Mouse (Mus musculus) lung, postnatal 0 days (tissue): Measurements from ENCODE around the gene Gm20388.

Source experiments
- CTCF ChIP-seq: IDR thresholded peaks from 2 replicates; pipeline ENCODE4 v1.5.1; 2016; ENCODE audit warnings: antibody characterized with exemption, mild to moderate bottlenecking
- EP300 ChIP-seq: IDR thresholded peaks from 2 replicates; pipeline ENCODE4 v1.6.1; 2016; ENCODE audit warnings: antibody characterized with exemption, mild to moderate bottlenecking, control low read depth

DNA sequence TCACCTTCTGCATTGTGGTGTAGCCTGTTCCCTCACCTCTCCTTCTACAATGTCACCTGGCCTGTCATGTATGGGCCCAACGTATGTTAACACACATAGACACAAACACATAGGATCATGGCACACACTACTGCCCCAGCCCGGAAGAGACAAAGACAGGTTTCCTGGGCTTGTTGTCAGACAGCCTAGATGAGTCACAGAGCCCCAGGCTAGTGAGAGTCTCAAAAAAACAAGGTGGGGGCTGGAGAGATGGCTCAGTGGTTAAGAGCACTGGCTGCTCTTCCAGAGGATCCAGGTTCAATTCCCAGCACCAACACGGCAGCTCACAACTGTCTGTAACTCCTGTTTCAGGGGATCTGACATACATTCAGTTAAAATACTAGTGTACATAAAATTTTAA, 2967.6 kb downstream of the Gm20388 start:
- no peak for TF ChIP-seq CTCF
- TF ChIP-seq EP300: no peak
